Mouse (Mus musculus) gastrocnemius, adult 8-10 months (tissue): Measurements from ENCODE around the gene Ucn. TPM values are rescaled to one million over a fixed set of nuclear protein-coding genes. Genes with fewer than 3 reads are reported as not detected.

Experiments used
- DNase-seq, 2 experiments: peaks; one replicate each; pipeline ENCODE4 v3.0.0; 2022; ENCODE audit warnings: low spot score in 2 of 2
- total RNA-seq, 4 experiments: library from RNA; stranded (reverse); gene quantifications; 2 replicates each; pipeline ENCODE4 v1.2.4; 2022

The Ucn gene
- total RNA-seq, 4 experiments from 2014 or later, result not detected

DNA sequence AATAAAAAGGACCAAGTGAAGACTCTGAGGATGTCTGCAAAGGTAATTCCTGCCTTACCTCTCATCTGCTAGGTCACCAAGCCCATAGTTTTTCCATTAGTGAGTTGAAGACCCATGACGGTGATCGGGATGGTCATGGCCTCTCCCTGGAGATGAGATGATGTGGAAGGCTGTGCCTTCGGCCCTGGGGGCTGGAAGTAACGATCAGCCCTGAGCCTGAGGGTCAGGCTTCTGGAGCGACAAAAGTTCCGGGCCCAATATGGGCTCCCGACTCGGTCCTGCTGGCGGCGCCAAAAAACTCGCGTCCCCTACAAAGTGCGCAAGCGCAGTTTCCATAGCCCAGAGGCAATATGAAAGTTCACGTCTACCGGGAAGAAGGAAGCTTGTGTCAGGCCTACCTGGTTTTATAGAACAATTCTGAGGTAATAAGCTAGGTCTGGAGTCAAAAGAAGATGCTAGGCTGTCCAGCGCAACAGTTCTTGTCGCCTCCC, 30.6 kb downstream of the Ucn start, which contains the start of gene Slc30a3:
TSS of gene Slc30a3 (minus strand) at position 238 of the 491 bp plus-strand sequence.
- DNase-seq, result no peak

DNA sequence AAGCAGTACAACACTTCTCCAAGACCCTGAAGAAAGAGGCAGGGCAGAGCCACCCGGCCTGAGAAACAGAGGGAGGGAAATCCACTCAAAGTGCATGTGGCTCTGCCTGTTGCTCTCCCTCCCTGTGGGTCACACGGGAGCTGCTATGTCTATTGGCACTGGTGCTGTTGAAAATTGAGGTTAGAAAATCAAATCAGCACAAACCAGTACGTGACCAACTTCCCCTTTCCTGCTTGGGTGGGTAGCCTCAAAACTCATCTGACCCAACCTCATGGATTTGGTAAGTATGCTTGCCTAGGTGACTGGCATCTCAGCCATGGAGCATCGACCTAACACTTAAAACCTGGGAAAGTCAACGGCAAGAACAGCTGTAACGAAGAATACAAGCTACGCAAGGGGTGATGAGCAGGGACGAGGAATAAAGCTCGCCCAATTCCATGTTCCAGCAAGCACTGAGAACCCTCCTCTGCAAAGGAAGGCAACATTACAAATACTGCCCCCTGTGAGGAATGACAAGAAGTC, 32.8 kb downstream of the Ucn start, which contains the start of gene Dnajc5g:
TSS of gene Dnajc5g (plus strand) at position 472 of the 522 bp plus-strand sequence.
- DNase-seq, result no peak

DNA sequence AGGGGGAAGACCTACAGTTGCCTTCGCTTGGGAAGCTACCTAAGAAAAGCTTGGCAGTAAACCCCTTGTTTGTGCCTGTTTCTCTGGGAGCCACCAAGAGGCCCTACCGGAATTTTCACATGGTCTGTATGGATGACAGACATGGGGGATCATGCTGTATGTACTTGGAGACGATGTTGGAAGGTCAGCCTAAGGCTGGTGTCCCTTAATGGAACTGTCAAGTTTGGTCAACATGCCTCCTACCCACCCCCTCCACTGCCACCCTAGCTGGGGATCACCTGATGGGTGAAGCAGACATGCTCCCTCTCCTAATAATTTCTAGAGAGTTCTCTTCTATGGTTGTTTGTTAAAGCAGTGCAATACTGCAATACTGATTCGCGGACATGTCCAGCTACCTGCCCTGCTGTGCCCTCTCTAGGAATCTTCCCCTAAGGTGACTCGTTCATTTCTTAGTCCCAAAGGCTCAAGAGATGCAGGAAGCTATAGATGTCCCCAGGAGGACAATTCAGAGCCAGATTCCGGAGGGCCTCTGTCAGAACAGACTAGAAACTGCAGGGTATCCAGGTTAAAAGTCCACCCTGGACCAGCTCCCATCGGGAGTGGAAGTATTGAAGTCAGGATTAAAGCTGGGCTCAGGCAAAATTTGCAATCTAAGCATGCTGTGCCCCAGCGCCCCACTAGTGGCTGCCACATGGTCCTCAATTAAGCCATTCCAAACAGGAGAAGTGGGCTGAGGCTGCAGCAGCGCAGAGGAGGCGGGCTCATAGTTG, 42.7 kb downstream of the Ucn start:
- DNase-seq, result no peak

DNA sequence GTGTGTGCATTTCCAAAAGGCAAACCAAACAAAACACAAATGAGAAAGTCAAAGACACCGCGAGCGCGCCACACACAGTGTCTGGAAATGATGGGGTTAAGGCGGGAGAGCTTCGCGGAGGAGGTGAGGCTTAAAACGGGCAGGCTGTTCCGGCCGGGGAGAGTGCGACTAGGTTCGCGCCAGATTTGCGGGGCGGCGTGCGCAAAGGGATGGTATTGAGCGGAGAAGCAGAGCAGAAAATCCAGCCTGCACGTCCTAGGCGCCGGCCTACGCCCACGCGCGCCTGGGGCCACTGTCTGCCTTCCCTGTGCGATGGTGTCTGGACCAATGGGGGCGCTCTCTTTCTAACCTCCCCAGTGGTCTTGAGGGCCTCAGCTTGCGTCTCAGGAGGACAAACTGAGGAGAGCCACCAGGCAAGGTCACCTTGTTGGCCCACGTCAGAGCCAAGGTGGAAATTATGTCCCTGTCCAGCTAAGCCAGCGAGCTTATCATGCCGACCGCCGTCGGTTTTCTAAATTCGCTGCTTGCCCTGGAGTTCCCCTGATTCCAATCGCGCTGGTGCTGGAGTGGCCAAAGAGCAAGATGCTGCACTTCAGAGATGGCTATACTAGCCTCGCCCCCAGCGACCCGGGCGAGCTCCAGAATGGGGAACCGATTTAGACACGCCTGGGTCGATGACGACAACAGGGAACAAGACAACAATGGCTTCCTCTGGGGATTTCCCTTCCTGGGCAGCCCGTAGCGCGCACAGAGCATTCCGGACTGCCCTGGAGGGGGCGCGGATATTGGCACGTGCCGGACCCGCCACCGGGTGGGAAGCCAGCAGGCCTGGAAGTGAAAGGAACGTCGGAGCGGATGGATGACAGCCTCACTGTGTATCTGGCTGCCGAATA, 43.6 kb downstream of the Ucn start:
- DNase-seq, result no peak

DNA sequence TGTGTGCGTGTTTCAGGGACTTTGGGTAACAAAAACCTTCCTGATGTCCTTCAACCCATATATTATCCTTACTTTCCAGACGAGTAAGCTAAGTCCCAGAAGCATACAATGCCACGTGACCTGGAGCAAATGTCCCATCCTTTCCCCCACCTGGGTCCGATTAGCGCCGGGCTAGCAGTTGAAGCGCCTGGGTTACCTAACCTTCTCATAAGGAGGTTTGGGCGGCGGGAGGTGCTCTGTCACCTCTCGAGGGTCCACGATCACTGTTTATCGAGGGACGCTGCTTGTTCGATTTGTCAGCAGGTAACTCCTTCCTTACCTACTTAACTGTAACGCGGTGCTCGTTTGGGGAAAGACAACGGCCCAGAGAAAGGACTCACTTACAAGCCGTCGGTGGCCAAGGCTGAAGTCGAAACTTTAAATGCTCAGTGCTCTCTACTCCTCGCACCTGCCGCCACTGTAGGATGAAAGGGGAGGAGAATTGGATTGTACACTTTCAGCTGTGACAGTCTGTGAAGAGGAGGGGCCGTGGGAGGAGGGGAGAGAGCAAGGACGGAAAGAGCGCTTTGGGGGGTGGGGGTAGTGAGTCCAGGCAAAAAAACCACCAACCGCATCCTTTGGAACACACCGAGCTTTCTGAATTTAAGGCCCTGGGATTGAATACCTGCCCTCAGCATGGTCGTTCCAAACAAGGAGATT, 44.4 kb downstream of the Ucn start:
- DNase-seq, result no peak

DNA sequence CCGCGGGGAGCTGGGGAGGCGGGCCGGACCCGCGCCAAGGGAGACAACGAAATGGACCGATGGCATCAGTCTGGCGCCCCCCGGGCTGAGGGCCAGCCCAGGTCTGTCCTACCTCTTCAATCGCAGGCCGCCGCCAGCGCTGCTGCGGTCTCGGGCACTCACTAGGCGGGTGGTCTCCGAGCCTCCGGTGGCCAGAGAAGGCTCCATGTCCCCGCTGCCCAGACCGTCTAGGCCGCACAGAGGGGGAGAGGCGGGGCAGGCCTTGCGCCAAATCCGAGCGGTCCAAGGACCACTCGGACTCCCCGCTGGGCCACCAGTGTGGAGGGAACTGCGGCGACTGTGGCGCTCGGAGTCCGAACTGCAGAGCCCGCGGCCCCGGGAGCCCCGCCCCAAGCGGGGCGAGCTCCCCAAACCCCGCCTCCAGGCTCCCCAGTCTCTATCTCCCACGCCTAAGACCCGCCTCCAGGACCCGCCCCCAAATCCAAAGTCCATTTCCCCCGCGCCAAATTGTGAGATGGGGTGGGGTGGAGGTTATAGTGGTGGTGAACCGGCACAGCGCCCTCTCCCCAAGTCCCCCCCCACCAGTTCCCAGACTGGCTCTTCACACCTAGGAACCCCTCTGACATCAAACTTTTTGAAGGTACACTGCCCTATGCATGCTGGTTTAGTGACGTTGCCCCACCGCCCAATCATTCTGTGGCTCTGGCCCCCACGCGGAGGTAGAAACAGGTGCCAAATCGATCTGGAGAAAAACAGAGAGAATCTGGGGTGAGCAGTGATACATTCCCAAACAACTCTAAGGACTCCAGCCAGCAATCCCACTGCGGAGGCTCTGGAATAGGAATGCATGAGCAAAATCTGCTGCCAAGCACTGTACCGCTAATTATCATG, 45.2 kb downstream of the Ucn start:
- DNase-seq, result no peak

DNA sequence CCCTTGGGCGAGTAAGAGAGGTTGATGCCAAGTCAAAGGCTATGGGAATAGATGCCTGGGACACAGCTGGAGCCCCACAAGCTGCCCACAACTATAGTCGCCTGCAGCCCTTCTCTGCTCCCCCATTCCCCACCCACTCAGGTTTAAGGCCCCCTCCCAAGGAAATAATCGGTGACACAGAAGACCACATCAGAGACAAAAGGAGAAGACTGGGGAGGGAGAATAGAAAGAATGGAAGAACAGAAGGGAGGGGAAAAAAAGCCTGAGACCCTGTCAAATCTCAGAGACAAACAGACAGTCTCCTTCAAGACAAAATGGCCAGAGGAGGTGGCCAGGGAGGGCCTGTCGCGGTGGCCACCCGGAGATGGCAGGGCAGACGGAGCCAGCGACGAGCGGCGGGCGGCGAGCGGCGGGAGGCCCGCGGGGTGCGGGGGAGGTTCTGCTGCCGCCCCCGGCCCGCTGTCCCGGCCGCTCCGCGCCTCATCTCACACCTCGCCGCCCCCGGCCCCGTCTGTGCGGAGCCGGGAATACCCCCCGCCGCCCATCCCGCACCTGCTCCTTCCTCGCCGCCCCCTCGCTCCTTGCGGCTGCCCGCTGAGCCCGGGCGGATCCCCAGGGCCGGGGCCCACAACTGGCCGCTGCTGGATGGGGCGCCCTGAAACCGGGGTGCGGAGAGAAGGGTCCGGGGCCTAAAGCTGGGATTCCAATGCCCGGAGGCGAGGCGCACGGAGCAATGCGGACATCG, 46.2 kb downstream of the Ucn start:
- DNase-seq, result no peak

Other genes starting within 250 kb of the Ucn start
- 100 to 1,000 TPM in 2 of 4 experiments, 10 to 100 TPM in 2; 96.6 to 117 (median 105) TPM for gene Ost4, start 231.0 kb downstream of the Ucn start, total RNA-seq
- 1 to 10 TPM; 1.7 to 3.0 (median 2.8) TPM for gene Emilin1, start 225.4 kb downstream of the Ucn start, total RNA-seq
- gene Khk, start 217.4 kb downstream of the Ucn start, total RNA-seq, result 10 to 100 TPM; 35.7 to 40.5 (median 38.2) TPM
- 1 to 10 TPM; 2.2 to 4.9 (median 3.3) TPM for gene Cgref1, start 193.2 kb downstream of the Ucn start, total RNA-seq
- gene Preb, start 178.5 kb downstream of the Ucn start, total RNA-seq, result 10 to 100 TPM; 70.1 to 75.2 (median 74.2) TPM
- gene Tcf23, start 170.2 kb downstream of the Ucn start, total RNA-seq, result under 1 TPM; 0.07 to 0.24 (median 0.15) TPM
- gene Atraid, start 90.5 kb downstream of the Ucn start, total RNA-seq, result 10 to 100 TPM; 41.9 to 51.2 (median 47.9) TPM
- gene Slc5a6, start 89.9 kb downstream of the Ucn start, total RNA-seq, result 1 to 10 TPM; 6.1 to 7.9 (median 6.7) TPM
- 10 to 100 TPM; 25.5 to 30.8 (median 27.9) TPM for gene Cad, start 84.0 kb downstream of the Ucn start, total RNA-seq
- gene Dnajc5g, start 32.5 kb downstream of the Ucn start, total RNA-seq, result not detected
- gene Slc30a3, start 30.6 kb downstream of the Ucn start, total RNA-seq, result under 1 TPM in 2 of 4 experiments, not detected in 2; 0.18 to 0.24 TPM
- 100 to 1,000 TPM; 420 to 527 (median 441) TPM for gene Trim54, start 22.1 kb downstream of the Ucn start, total RNA-seq
- 10 to 100 TPM; 19.2 to 26.8 (median 22.7) TPM for gene Mpv17, start 15.4 kb upstream of the Ucn start, total RNA-seq
- gene Gm29609, start 41.1 kb upstream of the Ucn start, total RNA-seq, result under 1 TPM; 0.15 to 0.56 (median 0.29) TPM
- 10 to 100 TPM; 20.5 to 28.0 (median 23.2) TPM for gene Gtf3c2, start 41.3 kb upstream of the Ucn start, total RNA-seq
- gene Snx17, start 54.4 kb upstream of the Ucn start, total RNA-seq, result 10 to 100 TPM; 31.3 to 35.8 (median 31.7) TPM
- gene Eif2b4, start 54.6 kb upstream of the Ucn start, total RNA-seq, result 10 to 100 TPM; 42.1 to 68.2 (median 50.8) TPM
- gene Zfp513, start 63.5 kb upstream of the Ucn start, total RNA-seq, result 10 to 100 TPM in 1 of 4 experiments, 1 to 10 TPM in 3; 6.5 to 12.3 (median 8.5) TPM
- gene Ppm1g, start 81.9 kb upstream of the Ucn start, total RNA-seq, result 10 to 100 TPM; 38.2 to 49.9 (median 45.2) TPM
- gene Nrbp1, start 102.0 kb upstream of the Ucn start, total RNA-seq, result 10 to 100 TPM; 43.9 to 54.8 (median 51.2) TPM
- not detected for gene Gm9970, start 102.4 kb upstream of the Ucn start, total RNA-seq
- gene Krtcap3, start 112.9 kb upstream of the Ucn start, total RNA-seq, result 1 to 10 TPM in 3 of 4 experiments, under 1 TPM in 1; 0.68 to 1.4 (median 1.2) TPM
- 10 to 100 TPM; 24.6 to 32.9 (median 28.6) TPM for gene Ift172, start 152.3 kb upstream of the Ucn start, total RNA-seq
- gene Fndc4, start 157.3 kb upstream of the Ucn start, total RNA-seq, result 1 to 10 TPM; 1.1 to 2.0 (median 1.2) TPM
- not detected for gene Gckr, start 158.6 kb upstream of the Ucn start, total RNA-seq